Mouse (Mus musculus) adrenal gland, postnatal 4 days (tissue): ENCODE measurements at regions not wholly inside any gene's neighbourhood (a gene's known extent, or its start where the extent isn't known, plus 50 kb on each side); places are given as distances from the start of the nearest gene placed in this dataset.

Experiments
- DNase-seq, 2 experiments: peaks; one replicate each; pipeline ENCODE4 v3.0.0; 2021 to 2022; ENCODE audit warnings: low spot score in 2 of 2, mixed read lengths in 2 of 2

DNA sequence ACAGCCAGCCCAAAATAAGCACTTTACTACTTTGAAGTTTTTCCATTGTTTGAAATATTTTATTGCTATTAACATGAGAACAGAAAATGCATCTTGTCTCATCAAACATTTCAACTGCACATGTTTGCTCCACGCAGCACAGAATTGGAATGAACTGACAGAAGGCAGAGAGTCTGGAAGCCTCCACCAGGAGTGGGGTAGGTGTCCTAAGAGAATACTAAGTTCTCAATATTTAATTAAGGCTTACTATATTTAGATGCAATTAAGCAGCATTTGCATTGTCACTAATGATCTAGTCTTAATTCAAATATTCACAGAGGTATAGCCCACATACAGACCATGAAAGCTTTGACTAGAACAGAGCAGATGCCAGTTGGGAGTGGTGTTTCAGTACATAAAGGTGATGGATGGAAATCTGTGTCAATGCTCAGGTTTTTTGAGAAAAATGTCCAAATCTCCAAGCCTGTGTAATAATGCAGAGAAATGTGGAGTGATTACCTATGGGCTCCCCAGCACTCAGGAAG is 491.2 kb downstream of the Tm4sf1 start:
- no peak for DNase-seq

DNA sequence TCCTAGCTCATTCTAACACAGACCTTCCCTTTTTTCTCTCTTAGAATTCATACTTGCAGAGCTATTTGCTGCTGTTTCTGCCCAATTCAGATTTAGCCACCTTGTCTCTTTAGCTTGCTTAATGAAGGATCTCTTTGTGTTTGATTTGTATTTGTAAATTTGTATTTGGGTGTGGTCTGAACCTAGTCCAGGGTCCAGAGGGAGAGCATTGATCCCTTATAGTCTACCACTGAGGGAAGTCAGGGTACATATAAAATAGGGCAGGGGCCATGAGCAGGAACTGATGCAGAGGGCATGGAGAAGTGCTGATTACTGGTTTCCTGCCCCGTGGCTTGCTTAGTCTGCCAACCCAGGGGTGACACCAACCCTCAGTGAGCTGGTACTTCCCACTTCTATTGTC is 508.7 kb downstream of the Tm4sf1 start:
- DNase-seq = no peak

DNA sequence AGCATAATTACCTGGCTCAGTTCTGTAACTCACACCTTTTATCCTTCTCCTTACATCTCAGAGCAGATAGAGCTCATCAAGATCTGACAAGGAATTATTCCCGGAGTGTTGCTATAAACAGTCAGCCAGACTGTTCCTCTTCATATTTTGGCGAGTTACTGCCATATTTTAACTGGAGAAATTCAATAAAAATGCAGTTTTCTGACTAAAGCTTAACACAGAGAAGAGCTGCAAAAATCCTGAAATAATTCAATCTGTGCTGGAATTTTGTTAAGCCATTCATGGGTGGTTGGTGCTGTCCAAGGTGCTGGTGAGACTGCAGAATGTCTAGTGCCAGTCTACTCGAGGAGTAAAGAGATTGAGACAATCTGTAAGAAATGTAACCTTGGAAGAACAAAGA is 512.6 kb downstream of the Tm4sf1 start:
- peak in 1 of 2 experiments; percentile 5 for DNase-seq

DNA sequence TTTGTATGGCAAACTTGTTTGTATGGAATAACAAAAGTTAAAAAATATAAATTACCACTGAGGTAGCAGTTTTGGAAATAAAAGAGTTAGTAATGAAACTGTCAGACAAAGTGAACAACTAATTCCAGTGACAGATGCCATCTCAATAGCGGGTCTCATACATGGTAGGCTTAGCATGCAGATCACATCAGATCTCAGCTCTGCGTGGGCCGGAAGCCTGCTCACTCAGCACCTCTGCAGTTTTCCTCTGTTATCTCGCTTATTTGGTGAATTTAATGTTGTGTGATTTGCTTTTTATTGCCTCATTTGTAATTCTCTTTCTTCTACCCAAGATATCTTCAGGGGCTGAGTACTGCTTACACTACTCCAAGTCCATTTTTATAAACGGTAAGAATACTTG is 527.9 kb downstream of the Tm4sf1 start:
- no peak for DNase-seq

DNA sequence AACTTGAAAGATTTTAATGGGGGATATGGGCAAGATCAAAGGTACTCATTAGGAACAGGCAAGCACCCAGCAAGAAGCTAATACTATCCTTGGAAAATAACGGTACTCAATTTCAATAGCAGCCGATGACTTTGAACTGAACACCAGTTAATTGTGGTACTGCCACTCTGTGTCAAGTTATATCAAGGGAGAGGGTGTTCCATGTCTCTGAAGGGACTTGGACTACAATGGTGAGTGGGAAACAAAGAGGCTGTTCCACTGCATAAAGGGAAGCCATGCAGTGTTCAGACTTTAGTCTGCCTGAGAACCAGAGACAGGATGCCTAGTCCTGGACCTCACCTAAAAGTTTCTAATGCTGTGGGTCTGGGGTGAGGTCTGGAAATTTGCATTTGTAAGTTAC is 531.6 kb downstream of the Tm4sf1 start:
- no peak for DNase-seq

DNA sequence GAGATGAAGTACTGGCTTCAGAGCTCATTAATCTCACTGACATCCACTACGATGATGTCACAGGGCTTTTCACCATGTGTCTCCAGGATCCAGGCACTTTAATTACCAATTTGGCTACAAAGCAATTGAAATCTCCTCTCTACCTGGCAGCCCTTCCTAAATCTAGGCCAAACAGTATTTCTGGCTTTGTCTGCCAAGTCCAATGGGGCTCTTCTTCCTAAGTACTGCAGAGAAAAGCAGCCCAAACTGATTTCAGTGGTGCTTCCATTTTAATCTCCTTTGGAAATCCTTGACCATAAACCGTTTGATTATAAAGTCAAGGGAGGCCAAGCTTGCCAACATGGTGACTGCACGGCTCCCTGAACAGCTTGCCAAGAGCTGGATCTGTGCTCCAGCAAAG is 534.7 kb downstream of the Tm4sf1 start:
- DNase-seq = no peak

DNA sequence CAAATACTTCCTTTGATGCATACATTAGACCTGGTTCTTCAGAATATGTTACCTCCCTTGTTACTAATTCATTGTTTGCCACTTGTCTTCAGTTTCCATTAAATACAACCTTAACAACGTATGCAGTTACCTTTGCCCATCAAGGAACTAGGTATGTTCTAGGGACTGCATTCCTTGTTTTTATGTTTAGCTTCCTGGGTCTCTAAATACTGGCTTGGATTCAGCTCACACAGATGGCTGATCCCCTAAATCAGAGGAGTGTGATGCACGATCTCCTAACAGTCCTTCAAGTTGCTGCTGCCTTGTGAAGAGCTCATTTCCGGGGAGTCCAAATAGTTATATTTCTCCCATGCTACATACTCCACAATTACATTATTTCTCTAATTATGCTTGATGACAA is 537.5 kb downstream of the Tm4sf1 start:
- no peak for DNase-seq

DNA sequence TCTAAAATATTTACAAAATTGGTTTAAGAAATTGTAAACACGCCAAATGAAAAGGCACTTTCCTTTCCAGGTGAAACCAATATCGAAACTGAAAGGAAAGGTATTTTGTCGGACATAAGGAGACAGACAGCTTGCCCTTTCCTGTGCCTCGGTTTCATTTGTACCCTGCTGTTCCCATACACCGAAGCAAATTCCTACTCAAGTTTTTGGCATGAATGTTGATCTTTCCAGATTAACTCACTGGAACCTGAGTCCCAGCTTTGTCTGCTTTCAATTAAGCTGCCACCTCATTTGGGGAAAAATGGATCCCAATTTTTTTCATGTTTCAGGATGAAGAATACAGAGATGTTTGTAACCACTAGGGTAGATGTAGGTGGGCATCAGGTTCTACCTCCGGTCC is 537.9 kb downstream of the Tm4sf1 start:
- no peak for DNase-seq

DNA sequence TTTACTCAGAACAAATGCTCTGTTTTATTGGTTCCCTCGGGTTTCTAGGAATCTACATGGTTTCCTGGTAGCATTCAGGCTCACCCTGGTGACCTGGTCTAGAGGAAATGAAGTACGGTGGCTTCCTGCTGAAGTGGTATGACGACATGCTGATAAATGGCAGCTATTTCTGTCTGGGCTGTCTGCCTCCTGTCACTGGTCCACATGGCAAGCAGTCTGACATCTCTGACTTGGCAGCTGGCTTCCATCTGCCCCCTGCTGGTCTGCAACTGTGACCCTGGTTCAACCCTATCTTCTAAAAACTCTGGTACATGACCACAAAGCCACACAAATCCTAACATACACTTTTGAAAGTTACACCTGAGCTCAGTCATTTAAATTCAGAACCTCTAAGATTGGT is 548.1 kb downstream of the Tm4sf1 start:
- no peak for DNase-seq

DNA sequence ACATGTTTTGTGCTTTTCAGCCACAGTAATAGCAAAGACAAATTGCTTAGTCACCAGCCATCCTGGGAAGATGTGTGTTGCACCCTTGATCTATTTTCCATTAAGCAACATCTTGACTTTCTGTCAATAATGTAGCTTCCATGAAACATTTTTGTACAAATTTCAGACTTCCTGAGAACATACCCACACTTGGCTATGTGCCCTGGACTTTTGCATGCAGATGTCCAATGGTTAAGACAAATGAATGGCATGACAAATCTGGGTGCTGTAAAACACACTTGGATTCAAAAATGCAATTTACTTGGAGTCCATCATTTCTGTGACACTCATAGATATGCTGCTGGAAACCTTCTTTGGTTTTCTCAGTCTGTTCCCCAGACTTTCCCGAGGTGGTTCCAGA is 549.9 kb downstream of the Tm4sf1 start:
- no peak for DNase-seq

DNA sequence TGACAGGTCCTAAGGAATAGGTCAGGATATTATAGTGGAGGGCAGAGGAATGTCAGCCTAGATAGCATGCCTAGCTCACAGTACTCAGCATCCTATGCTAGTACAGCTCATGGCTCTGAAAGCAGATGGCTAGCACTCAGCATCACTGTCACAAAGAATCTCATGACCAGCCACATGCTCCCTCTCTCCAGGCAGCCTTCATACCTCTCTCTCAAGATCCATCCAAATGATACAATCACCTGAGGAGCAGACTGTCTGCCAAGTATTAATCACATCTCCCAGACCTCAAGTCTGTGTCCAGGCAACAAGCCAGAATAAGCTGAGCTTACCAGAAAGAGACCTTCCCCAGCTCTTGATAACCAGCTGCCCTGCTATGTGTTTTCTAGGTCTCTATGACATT is 557.4 kb upstream of the Nbea start:
- DNase-seq = no peak

DNA sequence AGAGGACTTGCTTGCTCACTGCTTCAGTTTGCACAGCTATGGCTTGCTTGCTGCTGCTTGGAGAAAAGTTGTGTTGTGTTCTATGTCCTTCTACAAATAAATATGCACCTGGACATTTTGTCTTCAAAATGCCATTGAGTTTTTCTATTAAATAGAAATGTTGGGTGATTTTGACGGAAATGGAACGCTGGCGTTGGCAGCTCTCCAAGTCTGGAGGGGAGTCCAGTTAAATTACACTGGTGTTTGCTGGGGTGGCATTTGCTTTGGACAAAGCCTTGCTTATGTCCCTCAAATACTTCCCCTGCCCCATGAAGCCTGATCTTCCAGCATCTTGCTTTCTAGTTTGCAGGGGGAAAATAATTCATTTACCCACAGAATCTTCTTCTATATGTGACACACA is 556.0 kb upstream of the Nbea start:
- DNase-seq = no peak

DNA sequence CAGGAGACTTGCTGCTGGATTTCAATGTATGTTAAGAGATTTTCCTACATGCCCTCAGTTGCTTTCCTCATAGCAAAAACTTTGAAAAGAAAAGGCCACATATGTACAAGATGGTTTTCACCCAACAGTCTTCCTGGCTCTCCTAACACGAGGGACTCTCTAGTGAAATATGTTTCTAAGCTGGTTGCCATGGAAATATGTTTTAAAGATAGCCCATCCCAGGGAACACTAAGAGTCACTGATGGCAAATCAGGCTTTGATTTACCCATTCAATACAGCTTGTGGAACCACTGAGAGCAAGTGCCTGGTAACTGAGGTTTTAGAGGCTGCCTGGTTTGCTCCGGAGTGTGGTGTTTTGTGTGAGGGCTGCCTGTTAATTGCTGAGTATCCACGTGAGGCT is 547.3 kb upstream of the Nbea start:
- DNase-seq = no peak

DNA sequence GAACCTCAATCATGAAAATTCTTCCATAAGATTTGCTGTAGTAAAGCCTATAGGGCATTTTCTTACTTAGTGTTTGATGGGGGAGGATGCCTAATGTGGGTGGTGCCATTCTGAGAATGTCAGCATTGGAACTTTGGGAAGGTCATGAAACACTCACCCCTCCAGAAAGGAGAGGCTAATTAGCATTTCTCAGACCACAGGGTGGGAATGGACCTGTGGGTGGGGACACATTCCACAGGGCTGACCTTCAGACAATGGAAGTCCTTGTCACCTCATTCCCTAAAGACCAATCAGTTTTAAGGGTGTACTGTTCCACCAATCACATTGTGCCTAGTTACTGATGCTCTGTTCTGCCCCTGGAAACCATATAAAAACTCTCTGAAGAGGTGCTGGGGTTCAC is 541.5 kb upstream of the Nbea start:
- no peak for DNase-seq

DNA sequence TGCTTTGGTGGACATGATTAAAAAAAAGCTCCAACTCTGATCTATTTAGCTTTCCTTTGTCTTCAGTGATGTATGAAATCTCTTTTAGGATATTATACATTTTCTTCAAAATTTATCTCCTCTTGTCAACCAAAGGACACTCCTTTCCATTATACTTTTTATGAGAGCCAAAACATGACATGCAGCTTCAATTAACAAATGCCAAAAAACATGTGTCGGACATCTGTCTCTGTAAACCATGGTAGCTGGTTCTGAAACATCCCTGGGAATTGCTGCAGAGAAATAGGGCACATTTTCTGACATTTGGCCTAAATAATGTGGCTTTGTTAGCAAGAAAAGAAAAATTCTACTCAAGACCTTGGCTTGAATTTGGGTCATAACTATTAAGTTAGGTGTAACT is 524.8 kb upstream of the Nbea start:
- DNase-seq = no peak

DNA sequence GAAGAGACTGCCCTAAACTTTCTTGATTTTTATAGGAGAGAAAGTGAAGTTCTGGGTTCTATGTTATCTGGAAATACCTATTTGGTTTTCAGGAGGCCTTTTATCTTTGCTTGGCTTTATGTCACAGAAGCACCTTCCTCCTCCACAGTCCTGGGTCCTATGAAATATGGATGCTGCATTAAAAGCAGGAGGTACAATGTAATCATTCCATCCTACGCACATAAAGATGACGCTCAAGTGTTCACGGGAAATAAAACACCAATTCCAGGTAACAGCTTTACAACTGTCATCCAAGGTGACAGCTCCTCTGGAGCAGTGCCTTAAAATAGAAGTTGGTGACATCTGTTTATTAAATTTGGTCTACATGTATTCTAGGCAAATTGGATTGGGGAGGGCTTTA is 523.8 kb upstream of the Nbea start:
- DNase-seq = no peak

DNA sequence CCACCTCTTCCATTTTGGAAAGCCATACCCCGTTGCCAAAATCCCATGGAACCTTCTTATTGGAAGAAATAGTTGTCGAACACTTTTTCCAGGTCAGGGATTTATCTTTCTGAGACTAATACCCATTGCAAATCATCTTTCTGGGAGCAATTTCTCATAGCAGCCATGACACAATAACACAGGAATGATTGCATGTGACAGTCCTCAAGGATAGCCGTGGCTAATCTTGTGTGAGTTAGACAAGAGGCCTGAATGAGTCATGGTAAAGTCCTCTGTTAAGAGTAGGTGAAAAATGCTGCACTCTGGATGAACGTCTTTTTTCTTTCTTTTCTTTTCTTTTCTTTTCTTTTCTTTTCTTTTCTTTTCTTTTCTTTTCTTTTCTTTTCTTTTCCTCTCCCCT is 522.5 kb upstream of the Nbea start:
- no peak for DNase-seq

DNA sequence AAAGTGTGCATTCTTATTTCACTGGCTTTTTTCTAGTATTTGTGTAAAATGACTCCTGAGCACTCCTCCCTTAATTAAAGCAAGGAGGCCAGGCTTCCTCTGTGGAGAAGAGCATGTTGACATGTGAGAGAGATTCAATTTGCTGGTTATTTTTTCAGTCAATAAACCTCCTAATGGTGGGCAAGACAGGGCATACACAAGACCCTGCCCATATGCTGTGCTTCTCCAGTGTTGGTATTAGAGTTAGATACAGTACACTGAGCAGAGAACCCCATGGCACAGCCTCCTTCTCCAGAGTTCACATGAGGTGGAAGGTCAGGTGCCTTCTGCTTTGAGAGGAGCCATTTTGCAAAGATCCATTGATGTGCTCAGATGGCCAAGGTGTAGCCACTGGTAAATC is 515.4 kb upstream of the Nbea start:
- DNase-seq = no peak

DNA sequence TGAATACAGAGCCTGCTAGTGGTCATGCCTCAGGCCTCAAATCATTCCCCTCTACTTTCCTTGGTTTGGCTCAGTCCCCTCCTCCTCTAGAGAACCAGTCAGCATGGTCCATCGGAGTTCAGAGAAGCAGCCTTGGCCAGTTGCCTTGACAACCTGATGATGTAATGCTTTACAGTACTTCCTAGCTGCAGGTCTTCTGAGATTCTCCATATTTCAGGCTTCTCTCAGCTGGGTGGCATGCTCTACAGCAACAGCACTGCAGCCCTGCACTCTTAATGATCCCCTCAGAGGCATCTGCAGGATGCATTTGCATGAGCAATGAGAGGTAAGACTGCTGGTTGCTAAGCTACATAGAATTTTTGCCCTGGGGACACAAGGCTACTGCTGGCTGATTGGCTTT is 514.7 kb upstream of the Nbea start:
- no peak for DNase-seq

DNA sequence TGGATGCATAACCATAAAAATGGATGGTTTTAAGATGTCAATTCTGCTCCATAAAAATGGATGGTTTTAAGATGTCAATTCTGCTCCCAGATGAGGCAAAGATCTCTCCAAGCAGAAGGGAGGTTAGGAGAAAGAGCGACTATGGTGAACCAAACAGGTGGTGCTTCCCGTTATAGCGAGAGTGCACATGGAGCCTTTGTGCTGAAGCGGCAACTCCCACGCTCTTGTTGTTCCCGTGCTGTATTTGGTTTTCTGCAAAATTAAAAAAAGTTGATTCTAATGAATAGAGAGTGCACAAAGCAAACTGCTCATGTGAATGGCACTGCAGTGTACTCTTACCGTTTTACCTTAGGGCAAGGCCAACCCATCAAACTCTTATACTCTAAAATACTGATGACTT is 497.5 kb upstream of the Nbea start:
- DNase-seq = no peak

DNA sequence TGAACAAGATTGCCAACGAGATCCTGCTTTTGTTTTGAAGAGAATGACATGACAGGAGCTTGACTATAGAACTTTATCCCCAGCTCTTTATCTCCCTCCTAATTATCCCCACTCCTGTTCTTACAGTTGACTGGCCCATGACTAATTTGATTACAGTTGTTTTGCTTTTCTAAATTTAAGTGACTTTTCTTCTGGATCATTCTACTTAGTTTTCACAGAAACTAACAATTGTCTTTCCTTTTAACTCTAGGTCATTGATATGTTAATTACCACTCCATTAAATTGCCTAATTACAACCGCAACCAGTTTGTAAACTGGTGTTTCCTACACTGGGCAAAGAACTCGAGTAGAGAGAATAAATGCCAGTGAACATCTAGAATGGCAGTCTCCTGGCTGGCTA is 485.3 kb upstream of the Nbea start:
- no peak for DNase-seq

DNA sequence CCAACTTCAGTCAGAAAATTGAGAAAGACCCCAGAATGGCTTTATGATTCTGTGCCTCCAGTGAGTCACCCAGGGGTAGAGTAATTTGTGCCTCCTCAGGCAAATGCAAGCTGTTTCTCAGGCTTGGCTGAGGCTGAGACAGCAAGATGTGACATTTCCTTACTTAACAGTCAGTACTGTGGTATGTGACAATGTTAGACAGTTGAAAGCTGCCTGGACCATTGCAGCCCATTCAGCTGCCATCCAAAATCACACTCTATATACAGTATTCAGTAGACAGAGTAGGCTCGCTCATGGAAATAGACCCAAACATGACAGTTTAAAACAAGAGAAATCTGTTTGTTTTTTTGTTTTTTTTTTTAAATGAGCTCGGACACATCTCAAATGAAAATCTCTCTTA is 477.1 kb upstream of the Nbea start:
- DNase-seq = no peak

DNA sequence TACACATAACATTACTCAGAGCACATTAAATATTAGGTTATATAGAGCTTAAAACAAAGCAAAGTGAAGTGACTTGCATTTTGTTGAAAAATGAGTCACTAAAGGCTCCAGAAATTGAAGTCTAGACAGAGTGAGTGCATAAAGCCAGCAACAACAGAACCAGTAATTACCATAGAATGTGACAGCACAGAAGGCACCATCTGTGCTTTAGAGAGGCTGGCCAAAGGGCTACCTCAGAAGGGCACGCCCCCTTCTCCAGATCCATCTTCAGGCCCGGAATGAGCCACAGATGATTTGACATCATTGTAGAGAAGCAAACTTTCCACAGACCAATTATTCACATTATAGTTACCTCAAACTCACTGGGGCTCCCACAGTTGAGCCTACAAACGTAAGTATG is 463.8 kb upstream of the Nbea start:
- DNase-seq = no peak
